Mouse (Mus musculus): ENCODE measurements at regions not wholly inside any gene's neighbourhood (a gene's known extent, or its start where the extent isn't known, plus 50 kb on each side); places are given as distances from the start of the nearest gene placed in this dataset.

GRCm38 (mm10) chr2:166439847-166440775 is 273.5 kb downstream of the Prex1 start:
- TF ChIP-seq CTCF (IDR thresholded peaks at IDR 0.05; ENCODE audit: borderline replicate concordance, insufficient read depth, low read depth, low read length) (no peak), POLR2A (IDR thresholded peaks at IDR 0.05; ENCODE audit: borderline replicate concordance, insufficient read depth, low read length) (no peak)
